Mouse (Mus musculus) olfactory bulb, adult 2 months (tissue): ENCODE measurements around the gene Arhgap17. TPM values are rescaled to one million over a fixed set of nuclear protein-coding genes. Genes with fewer than 3 reads are reported as not detected.

Experiments used
- H3K27ac ChIP-seq: fragments of 200-500 bp; 2 replicates; pipeline ENCODE4 v1.5.1; 2012; ENCODE audit warnings: low read depth, low read length; ENCODE audit not compliant: insufficient read depth
- H3K4me1 ChIP-seq: fragments of 200-500 bp; 2 replicates; pipeline ENCODE4 v1.6.1; 2012; ENCODE audit warnings: low read length; ENCODE audit not compliant: control insufficient read depth, insufficient read depth
- H3K4me3 ChIP-seq: fragments of 200-500 bp; 2 replicates; pipeline ENCODE4 v1.5.1; 2012; ENCODE audit warnings: mild to moderate bottlenecking, low read depth, low read length, moderate library complexity; ENCODE audit not compliant: insufficient read depth
- CTCF ChIP-seq: fragments of 200-500 bp; IDR thresholded peaks from 2 replicates; pipeline ENCODE4 v1.5.1; 2012; ENCODE audit warnings: low read depth, mild to moderate bottlenecking, low read length, moderate library complexity; ENCODE audit not compliant: insufficient read depth
- POLR2A ChIP-seq: fragments of 200-500 bp; IDR thresholded peaks from 2 replicates; pipeline ENCODE4 v1.6.1; 2012; ENCODE audit warnings: mild to moderate bottlenecking, low read depth, low read length, moderate library complexity; ENCODE audit not compliant: insufficient read depth
- WGBS: fragments of 180-500 bp; shearing (Covaris S2); methylation state at CpG from one replicate; pipeline ENCODE4 v1.1.7; 2018; 5-methylcytosine and 5-hydroxymethylcytosine counted together
- polyA plus RNA-seq: library from polyadenylated mRNA; stranded (reverse); fragments of >200 nt; gene quantifications from 2 replicates; pipeline ENCODE4 v1.2.4, GENCODE M21; 2012; ENCODE audit warnings: low replicate concordance; ENCODE audit not compliant: missing spikeins, insufficient read depth, insufficient read length

Gene Arhgap17
- polyA plus RNA-seq, 1 experiment: not detected

GRCm38 (mm10) chr7:123362806-123363205, 6.9 kb downstream of the Arhgap17 start:
- TF ChIP-seq POLR2A (no peak), CTCF (no peak)
- Histone ChIP-seq H3K4me3 (no peak overlapping the region), H3K27ac (no peak overlapping the region), H3K4me1 (peaks cover 9% of the 10 kb centered on the region)
- WGBS: 87% methylated on average over 3 of the region's 3 CpGs

DNA sequence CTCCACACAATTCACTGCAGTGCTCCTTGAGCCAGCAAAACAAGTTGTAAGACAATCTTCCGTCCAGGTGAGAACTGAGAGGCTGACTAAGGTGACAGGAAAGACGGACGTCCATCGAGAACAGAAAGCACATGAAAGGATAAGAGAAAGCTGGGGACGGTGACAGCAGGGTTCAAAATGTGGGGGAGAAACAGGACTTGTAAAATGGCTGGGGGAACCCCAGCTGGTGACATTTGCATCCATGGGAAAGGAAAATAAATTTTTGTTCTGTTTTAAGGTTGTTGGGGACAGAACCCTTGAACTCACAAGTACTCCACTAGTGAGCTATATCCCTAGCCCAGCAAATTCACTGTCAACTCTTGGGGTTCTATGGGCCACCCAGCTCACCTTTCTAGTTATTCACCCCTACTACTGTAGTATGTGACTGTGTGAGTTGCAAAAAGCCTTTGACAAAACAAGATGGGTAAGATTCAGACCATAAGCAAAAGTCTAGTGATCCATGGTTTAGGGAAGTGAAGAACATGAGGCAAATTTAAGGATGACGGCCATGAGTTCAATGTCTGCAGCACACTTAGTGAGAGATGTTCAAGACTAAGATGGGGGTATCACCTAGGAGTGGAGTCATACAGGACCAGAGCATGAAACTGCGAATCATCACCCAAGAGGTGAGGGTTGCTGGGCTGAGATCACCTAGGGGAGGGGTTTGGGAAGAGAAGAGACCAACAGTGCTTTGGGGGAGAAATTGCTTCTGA, 8.3 kb downstream of the Arhgap17 start:
- H3K27ac ChIP-seq: no peak overlapping the region
- H3K4me1 ChIP-seq: peaks cover 1% of the 10 kb centered on the region
- TF ChIP-seq CTCF: no peak
- TF ChIP-seq POLR2A: no peak
- WGBS: 96% methylated on average over 7 of the region's 7 CpGs
- H3K4me3 ChIP-seq: no peak overlapping the region

DNA sequence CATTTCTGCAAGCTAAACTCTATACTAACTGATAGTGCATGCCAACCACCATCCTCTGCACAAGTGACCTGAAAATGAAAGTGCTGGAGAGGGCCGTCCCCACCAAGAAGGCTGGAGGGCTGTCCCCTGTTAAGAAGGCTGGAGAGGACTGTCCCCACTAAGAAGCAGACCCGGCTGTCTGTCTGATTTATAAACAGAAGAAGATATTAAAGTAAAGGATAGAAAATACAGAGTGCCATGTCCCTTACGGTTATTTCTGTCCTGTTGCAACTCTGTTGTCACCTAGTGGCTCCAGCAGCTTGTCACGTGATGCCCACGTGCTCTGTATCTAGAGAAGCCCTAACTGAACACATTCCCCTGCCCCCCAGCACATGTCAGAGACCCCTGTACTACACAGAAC, 9.5 kb downstream of the Arhgap17 start:
- WGBS: 82% methylated on average over 5 of the region's 5 CpGs
- TF ChIP-seq CTCF (no peak), POLR2A (no peak)

DNA sequence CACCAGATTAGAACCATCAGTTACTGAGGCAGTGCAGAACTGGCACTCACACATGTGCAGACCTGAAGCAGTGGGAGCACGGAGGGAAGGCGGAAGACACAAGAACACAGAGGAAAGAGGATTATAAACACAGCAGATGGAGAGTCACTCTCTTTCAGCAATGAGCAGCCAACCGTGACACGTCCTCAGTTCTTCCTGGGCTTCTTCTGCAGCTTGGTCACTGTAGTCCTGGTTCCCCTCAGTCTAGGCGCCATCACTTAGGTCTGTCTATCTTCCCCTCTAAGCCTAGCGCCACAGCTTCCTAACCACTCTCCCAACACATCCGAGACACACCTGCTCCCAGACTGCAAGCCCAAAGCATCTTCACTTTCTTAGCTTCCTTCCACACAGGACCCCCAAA, 10.6 kb downstream of the Arhgap17 start:
- H3K4me1 ChIP-seq: 0 out of 2 replicates have a peak, but pooled peaks cover 3% of the 10 kb centered on the region
- TF ChIP-seq CTCF: no peak
- TF ChIP-seq POLR2A: no peak
- 82% methylated on average over 7 of the region's 7 CpGs for WGBS
- no peak overlapping the region for H3K4me3 ChIP-seq
- no peak overlapping the region for H3K27ac ChIP-seq

More for the DNA sequence above, 9.5 kb downstream of the Arhgap17 start:
- Histone ChIP-seq H3K27ac (no peak overlapping the region), H3K4me1 (0 out of 2 replicates have a peak, but pooled peaks cover 3% of the 10 kb centered on the region), H3K4me3 (no peak overlapping the region)

- TF ChIP-seq CTCF (no peak), POLR2A (no peak)
- H3K4me3 ChIP-seq: no peak overlapping the region
- 85% methylated on average over 3 of the region's 3 CpGs for WGBS
Observed at GRCm38 (mm10) chr7:123356158-123356557, 13.6 kb downstream of the Arhgap17 start.

GRCm38 (mm10) chr7:123354851-123355250, 14.9 kb downstream of the Arhgap17 start:
- Histone ChIP-seq H3K4me3 (no peak overlapping the region), H3K27ac (no peak overlapping the region), H3K4me1 (peaks cover 6% of the 10 kb centered on the region)
- 92% methylated on average over 2 of the region's 2 CpGs for WGBS
- TF ChIP-seq POLR2A (no peak), CTCF (no peak)

More at GRCm38 (mm10) chr7:123356158-123356557, 13.6 kb downstream of the Arhgap17 start:
- Histone ChIP-seq H3K4me1 (0 out of 2 replicates have a peak, but pooled peaks cover 3% of the 10 kb centered on the region), H3K27ac (no peak overlapping the region)

DNA sequence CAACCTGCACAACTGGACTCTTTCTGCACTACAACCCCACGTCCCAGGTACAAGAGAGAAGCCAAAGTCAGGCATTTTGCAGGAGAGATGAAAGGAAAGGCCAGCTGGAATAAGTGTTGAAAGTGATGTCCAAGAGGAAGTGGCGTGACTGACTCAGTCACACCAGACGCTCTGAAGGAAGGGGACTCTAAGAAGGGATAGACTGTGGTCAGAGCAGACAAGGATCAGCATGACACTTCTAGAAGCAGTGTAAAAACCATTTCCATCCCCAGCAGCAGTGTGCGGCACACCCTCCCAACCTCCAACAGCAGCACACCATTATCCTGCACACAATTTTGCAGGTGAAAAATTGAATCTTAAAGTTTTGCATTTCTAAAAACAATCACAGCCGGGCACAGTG, 15.3 kb downstream of the Arhgap17 start:
- TF ChIP-seq CTCF (no peak), POLR2A (no peak)
- WGBS: 90% methylated on average over 5 of the region's 5 CpGs
- Histone ChIP-seq H3K4me1 (peaks cover 9% of the 10 kb centered on the region), H3K27ac (no peak overlapping the region), H3K4me3 (no peak overlapping the region)

DNA sequence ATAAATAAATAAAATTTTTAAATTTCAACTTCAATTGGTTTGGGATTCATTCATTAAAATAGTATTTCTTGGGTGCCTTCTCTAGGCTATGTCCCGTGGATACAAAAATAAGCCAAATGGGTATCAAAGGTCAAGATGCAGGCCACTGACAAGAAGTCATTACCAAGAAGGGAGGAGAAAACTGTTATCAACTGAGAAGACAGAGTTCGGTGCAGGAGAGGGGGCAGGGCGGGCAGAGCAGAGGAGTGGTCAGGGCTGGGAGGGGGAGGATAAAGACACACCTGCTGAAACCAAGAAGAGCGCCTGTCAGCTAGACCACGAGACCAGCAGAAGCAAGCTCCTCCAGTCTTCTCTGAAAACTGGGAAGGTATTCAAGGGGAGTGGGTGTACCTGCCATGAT, 15.8 kb downstream of the Arhgap17 start:
- Histone ChIP-seq H3K4me1 (peaks cover 12% of the 10 kb centered on the region), H3K27ac (no peak overlapping the region), H3K4me3 (no peak overlapping the region)
- no peak for TF ChIP-seq CTCF
- TF ChIP-seq POLR2A: no peak
- 96% methylated on average over 5 of the region's 5 CpGs for WGBS

DNA sequence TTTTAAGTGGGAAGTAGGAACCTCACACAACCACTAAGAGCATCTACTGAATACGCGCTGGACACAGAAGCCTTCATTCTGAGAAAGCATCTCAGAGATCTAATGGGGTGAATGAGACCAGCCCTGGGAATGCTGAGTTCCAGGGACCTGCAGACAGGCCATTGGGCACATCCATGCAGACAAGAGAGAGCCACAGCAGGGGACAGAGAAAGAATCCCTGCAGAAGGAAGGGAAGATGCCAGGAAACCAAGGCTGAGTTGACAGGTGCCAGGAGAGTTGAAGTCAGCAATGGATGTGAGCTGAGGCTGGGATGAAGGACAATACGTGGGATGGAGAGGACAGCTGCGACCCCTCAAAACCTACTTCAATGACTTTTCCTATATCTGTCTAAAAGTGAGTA, 16.6 kb downstream of the Arhgap17 start:
- H3K4me3 ChIP-seq: no peak overlapping the region
- WGBS: 98% methylated on average over 4 of the region's 4 CpGs
- H3K4me1 ChIP-seq: peaks cover 12% of the 10 kb centered on the region
- TF ChIP-seq POLR2A: no peak
- no peak for TF ChIP-seq CTCF
- H3K27ac ChIP-seq: no peak overlapping the region
